Mouse (Mus musculus) R1 (cell line): ENCODE results near the gene Armc7.
"Not testable (repeated sequence)": the region's sequence is repeated elsewhere in the genome, so short reads cannot be mapped to it uniquely, and the experiment has no call there.

ENCODE experiments used
- DNase-seq: peaks from one replicate; pipeline ENCODE4 v3.0.0-alpha.2; 2018; ENCODE audit warnings: low read depth, low spot score

Gene Armc7

DNA sequence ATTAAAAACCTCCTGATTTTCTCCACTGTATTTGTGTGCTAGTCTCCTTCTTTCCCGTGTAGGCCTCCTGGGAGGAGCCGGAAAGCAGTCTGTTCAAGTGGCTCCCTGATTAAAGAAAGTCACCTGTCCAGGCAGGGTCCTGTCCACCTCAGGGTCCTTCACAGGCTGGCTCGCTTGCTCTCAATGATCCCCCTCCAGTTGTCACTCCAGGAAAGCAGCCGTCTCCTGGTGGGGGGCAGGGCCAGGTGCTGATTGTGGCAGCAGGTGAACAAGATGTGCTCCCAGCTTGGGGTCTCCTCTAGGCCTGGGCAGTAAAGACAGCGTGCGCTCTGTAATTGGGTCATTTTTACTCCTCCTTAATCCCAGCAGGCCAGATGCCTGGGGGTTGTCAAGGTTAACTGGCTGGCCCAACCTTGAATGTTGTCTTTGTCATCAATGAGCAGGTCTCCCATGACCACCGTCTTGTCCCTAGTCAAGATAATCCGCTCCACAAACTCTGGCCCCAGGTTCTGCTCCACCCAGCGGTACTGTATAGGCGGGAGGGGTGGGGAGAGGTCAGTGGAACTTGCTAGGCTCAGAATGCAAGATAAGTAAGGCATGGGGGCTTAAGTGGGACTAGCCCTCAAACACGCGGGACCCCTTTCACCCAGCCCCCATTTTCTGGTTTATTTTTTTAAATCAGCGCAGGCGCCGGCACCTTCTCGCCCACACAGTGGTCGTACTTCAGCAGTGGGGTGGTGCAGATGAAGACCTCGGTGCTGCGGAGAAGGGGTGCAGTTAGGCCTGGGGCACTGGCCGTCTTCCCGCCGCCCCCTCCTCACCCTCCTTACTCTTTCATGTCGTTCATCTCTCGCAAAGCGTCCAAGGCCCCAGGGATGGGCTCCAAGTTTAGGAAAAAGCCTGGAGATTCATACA, 15.2 kb downstream of the Armc7 start:
- peak; percentile 34 for DNase-seq

DNA sequence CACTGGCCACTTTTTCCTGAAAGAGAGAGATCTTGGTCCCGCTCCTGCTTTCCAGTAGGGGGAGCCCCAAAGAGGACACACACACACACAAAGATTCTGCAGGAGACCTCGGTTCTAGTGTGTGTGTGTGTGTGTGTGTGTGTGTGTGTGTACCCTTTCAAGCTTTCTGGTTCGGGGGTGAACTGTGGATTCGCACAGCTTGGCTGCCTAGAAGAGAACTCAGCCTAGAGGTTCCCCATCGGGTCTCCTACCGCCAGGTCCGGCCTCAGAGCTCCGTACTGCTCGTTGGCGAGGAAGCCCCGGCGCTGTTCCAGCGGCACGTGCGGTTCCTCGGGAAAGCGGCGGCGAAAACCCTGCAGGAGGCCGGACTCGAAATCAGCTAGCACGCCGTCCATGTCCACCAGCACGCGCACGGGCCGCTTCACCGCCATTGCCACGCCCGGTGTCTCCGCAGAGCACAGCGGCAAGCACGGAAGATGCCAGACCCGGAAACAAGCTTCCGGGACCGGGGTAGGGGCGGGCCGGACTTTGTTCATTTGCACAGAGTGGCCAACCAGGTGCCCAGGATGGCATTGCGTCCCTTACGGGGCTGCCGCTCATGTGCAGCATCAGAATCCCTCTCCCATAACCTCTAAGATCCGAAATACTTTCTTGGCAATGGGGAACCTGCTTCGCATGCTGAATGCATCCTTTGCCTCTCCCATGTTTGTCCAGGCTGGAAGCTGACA, 16.1 kb downstream of the Armc7 start, which contains the start of gene Nt5c:
Gene Nt5c (minus strand): TSS at position 507 of the 728 bp plus-strand sequence.
- peak; percentile 84 for DNase-seq

- DNase-seq, result no peak
Observed at GRCm38 (mm10) chr11:115492387-115492786, 16.9 kb downstream of the Armc7 start.

- not testable (repeated sequence) for DNase-seq
Observed at GRCm38 (mm10) chr11:115496559-115496958, 21.1 kb downstream of the Armc7 start.

DNA sequence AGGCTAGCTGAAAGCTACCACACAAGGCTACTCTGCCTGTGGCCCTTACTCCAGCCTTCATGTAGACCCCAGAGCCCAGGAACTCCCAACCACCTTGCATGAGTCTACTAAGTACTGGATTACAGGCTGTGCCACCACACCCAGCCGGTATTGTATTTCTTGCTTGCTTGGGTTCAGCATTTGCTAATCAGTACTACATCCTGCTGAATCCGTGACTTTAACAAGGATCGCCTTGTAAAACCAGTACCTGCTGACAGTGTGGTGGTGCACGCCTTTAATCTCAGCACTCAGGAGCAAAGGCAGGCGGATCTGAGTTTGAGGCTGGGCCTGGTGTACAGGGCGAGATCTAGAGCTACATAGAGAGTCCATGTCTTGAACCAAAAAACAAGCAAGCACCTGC, 27.2 kb downstream of the Armc7 start:
- DNase-seq, result peak; percentile 70

DNA sequence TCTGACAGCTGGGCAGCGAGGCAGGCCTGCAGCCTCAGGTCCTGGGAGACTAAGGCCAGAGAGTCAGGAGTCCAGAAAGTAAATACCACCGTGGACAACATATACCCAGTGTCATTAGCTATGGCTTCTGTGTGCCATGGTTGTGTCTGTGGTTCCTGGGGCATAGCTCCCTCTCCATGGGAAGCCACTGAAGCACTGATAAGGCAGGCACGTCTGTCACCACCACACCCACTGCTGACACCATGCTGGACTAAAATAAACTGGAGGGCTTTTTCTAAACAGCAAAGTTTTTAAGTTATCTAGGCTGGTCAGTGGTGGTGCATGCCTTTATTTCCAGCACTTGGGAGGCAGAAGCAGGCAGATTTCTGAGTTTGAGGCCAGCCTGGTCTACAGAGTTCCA, 31.1 kb downstream of the Armc7 start:
- DNase-seq, result no peak

DNA sequence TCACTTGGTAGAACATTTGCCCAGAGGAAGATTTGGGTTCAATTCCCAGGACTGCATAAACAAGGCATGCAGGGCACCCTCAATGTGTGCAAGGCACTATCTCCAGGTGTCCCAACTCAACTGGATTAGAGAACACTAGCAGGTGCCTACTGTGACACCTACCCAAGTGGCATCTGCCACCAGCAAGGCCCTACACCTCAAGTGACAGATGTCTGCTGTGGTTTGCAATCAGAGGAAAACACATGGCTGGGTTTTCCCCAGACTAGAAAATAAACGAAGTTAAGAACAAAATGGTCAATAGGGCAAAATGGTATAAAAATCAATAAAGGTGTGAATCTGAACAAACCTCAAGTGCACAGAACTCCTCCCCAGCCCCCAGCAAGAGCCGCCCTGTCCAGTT, 32.6 kb downstream of the Armc7 start:
- DNase-seq, result no peak

DNA sequence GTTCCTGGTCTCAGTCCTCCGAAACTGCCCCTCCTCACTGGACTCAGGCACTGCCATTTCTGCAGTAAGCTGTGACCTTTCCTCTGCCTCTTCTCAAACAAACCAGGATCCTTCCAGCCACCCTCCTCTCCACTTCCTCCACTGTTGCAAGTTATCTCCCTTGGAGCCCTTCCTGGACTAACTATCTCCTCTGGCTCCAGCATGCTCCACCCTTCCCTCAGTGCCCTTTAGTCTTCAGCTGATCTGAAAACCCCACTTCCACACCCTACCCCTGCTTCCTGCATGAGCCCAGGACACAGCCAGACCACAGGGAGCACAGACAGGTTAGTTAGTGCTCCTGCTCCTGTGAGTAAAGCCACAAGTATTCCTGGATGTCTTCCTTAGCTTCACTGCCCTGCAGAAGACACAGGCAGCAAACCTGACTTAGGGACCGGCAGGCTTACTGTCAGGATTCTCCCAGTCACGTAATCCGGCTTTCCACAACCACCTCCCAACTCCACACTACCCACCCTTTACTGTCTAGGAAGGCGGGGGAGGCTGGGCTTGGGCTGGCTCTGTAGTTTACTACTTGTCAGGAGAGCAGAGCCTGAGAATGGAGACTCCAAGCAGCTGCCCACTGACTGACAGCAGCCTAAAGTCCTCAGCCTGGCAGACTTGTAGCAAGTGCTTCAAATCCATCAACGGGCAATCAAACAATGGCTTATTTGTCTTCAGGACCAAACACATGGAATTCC, 34.5 kb downstream of the Armc7 start:
- no peak for DNase-seq

- DNase-seq, result no peak
Observed at GRCm38 (mm10) chr11:115510507-115510888, 35.0 kb downstream of the Armc7 start.

DNA sequence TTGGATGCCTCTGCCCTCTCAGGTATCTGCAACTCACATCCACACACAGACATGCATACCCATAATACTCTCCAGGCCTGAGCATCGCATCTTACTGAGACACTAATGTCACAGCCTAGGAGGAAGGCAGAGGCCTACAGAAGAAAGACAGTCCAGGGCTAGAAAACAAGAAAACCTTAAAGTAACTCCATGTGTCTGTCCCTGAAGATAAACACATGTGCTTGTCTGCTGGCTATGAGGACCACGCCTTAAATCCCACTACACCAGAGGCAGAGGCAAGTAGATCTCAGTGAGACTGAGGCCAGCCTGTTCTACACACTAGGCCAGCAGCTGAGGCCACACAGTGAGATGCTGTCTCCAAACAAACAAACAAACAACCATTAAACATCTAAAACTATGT, 35.7 kb downstream of the Armc7 start:
- DNase-seq, result no peak

GRCm38 (mm10) chr11:115512004-115512403, 36.5 kb downstream of the Armc7 start:
- no peak for DNase-seq

- no peak for DNase-seq
Observed at GRCm38 (mm10) chr11:115512407-115513183, 37.1 kb downstream of the Armc7 start.

DNA sequence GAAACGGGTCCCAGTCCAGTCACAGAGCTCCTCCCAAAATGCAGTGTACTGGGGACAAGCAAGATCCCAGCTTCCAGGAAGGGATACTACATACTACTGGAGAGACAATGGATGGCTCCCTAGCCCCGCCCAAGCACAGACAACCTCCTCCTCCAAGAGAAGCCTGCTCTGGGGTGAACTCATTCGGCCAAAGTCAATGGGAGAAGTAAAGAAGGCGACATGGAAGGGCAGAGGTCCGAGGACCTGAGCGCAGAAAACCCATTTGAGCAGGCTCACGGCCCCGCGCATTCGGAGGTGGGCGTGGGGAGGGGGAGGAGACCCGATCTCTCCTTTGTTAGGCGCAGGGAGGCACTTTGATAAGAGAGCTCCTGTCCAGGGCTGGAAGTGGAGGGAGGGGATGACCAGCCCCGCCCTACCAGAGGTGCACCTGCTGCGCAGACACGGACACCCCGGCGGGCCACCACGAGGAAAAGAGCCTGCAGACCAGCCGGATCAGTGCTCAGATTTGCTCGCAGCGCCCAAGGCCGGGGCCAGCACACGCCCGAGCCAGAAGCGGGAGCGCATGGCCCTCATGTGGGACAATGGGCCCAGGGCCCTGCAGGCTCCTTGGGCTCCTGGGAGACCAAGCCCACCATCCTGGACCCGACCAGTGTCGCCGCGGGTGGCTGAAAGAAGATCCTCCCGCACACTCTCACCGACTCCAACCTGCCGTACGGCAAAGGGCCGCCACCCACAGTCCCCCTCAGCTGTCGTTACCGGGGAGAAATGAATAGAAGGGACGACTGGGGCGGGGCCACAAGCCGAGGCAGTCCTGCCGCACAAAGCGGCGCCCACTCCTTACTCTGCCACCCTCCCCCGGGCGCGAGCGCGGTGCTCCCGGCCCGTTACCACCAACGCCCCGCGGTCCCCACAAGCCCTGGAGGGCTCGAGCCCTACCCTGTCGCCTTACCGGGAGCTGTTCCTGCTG, 38.1 kb downstream of the Armc7 start:
- peak; percentile 78 for DNase-seq

DNA sequence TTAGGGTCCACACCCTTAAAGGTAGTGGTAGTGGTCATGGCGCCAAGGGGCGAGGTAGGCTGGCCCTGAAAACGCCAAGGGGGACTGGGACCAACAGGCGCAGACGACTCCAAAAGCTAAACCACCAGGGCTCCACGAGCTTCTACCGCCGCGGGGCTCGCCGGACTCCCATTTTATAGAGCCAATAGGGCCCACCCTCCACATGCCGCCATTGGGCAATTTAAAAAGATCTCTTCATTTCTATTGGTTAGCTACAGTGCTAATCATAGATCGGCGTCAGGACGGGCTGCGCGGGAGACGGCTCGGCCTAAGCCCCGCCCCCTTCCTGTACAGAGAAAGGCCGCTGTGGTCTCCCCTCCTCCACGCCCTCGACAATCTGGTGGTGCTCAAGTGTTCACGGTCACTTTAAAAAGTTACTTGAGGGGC, 38.8 kb downstream of the Armc7 start, which contains the start of gene Jpt1:
Gene Jpt1 (minus strand): TSS at position 150 of the 426 bp plus-strand sequence.
- peak; percentile 97 for DNase-seq

DNA sequence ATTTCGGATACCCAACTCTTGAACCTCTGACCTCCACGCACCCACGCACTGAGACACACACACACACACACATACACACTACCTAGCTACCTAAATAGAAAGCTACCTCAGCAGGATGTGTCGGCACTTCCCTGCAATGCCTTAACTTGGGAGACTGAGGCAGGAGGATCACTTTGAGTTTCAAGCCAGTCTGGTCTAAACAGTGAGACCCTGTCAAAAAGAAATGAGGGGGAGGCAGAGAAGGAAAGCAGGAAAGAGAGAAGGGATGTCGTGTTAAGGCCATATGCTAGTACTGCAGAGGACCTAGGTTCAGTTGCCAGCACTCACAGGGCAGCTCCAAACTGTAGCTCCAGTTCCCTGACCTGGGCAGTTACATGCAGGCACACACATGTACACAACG, 39.6 kb downstream of the Armc7 start:
- DNase-seq, result no peak

DNA sequence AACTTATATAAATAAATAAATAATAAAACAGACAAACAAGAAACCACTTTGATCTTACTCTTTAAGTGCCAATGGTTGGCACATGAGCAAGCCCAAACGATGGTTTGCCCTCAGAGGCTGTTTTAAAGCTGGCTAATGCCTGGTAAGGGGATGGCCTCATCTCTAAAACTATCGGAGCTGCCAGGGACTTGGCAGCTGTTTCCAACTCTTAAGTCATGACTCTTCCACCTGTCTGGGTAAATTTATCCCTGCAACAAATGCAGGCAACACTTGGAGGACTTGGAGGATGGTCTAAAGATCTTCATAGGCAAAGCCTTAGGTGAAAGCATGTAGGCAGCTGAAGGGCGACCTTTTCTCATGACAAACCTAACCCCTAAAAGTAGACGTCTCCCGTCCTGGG, 41.5 kb downstream of the Armc7 start:
- DNase-seq, result no peak

DNA sequence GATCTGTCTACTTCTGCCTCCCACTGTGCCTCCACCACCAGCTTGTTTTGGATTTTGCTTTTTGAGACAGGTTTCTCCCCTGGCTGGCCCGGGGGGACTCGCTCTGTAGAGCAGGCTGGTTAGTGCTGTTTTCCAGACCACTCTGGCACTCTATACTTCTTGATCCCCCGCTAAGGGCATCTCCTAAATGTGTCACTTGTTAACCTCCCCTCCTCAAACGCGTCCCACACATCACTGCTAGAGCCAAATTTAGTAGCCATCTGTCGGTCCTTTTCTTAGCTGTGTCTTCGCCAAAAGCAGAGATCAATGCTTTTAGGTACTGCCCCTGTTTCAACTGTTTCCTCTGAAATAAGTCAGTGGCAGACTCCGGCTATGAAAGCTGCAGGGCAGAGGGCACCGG, 43.2 kb downstream of the Armc7 start:
- no peak for DNase-seq

GRCm38 (mm10) chr11:115519581-115519980, 44.1 kb downstream of the Armc7 start:
- DNase-seq, result no peak

DNA sequence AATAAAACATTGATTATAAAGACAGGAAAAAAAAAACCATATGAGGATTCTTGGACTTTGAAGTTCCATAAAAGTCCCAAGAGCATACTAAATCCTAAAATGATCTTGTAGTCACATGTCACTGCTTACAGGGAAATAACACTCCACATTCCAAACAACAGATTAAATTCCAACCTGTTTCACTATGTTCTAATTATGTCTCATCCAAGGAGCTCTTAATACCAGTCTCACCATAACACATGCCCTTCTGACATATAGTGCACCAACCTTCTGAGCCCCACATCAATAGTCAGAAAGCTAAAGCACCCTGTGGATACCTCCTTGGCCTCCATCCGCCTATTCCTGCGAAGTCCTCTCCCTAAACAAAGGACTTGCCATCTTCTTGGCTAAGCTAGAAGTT, 44.8 kb downstream of the Armc7 start:
- DNase-seq, result no peak

GRCm38 (mm10) chr11:115521080-115521479, 45.6 kb downstream of the Armc7 start:
- no peak for DNase-seq
